ENCODE assay signal across 19 mouse cellular contexts in the genomic region with DNA sequence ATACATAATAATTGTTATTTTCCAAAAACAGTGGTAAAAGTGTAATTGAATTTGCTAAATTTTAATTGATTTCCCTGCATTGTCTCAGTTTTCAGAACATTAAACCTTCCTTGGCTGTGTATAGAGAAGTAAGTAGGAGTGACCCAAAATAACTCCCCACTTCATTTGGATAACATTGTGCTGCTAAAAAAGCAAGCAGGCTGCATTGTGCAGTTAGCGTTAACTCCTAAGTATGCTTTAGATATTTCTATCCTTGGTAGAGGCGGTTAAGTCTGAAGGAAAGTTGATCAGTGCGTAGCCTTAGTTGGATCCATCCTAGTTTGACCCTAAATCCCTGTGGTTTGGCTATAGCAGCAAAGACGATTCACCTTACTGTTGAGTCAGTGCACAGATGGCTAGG. TPM values are rescaled to one million over a fixed set of nuclear protein-coding genes. Genes with fewer than 3 reads are reported as not detected.
"Had no signal": no experiment of that assay in that cellular context is flagged by ENCODE, and none has a peak within 500 bp of the region (broad histone marks: within the 10 kb centered on the region; RNA-seq: fewer than 3 reads in every experiment).

No protein-coding gene starts in this region.

- ATAC-seq: liver, postnatal 0 days; lung, postnatal 0 days; midbrain, embryonic 13.5 days; midbrain, embryonic 15.5 days had no signal

- H3K9me3 ChIP-seq: lung, embryonic 15.5 days; megakaryocyte, embryonic 14.5 days; midbrain, embryonic 13.5 days; midbrain, embryonic 15.5 days; neural tube, embryonic 12.5 days had no signal

- H3K4me2 ChIP-seq: lung, embryonic 15.5 days; midbrain, embryonic 11.5 days; midbrain, embryonic 13.5 days; midbrain, embryonic 15.5 days; neural tube, embryonic 12.5 days had no signal

- H3K27me3 ChIP-seq: lung, embryonic 15.5 days; megakaryocyte, embryonic 14.5 days; midbrain, embryonic 13.5 days; midbrain, embryonic 15.5 days; neural tube, embryonic 12.5 days had no signal

- H3K9ac ChIP-seq: liver, postnatal 0 days; lung, embryonic 15.5 days; midbrain, embryonic 13.5 days; midbrain, embryonic 15.5 days; neural tube, embryonic 12.5 days had no signal

- H3K27ac ChIP-seq: lung, embryonic 15.5 days; macrophage; midbrain, embryonic 13.5 days; midbrain, embryonic 15.5 days; neural tube, embryonic 12.5 days had no signal

- H3K4me1 ChIP-seq: megakaryocyte, embryonic 14.5 days; midbrain, embryonic 13.5 days; midbrain, embryonic 15.5 days; neural tube, embryonic 12.5 days had no signal

- H3K4me3 ChIP-seq: lung, embryonic 15.5 days; megakaryocyte, embryonic 14.5 days; midbrain, embryonic 13.5 days; midbrain, embryonic 15.5 days; neural tube, embryonic 12.5 days had no signal

- DNase-seq: liver, postnatal 0 days; lung, adult 2 months; lung, postnatal 14 days; lung, postnatal 36 days; right cerebral cortex, postnatal 14 days; right cerebral cortex, postnatal 4 days; spleen, adult 18-20 months; thymus, adult 2 months; thymus, postnatal 25 days; thymus, postnatal 4 days had no signal

RNA-seq across cellular contexts. Expression of a gene that starts 40.6 kb away (rescaled TPM):
- total RNA-seq: midbrain, postnatal 0 days had no signal
- polyA plus RNA-seq: macrophage; midbrain, embryonic 11.5 days had no signal
